Mouse (Mus musculus): Measurements from ENCODE around the gene Olfr707.
"Not testable (repeated sequence)": the region's sequence is repeated elsewhere in the genome, so short reads cannot be mapped to it uniquely, and the experiment has no call there.

Gene Olfr707

GRCm38 (mm10) chr7:106901141-106901540 lies at the start of gene Olfr707:
Olfr707 (minus strand) TSS chr7:106901241.
- not testable (repeated sequence) for DNase-seq (ENCODE audit: low read depth)

- no peak for DNase-seq (ENCODE audit: low read depth)
Measured at GRCm38 (mm10) chr7:106948212-106948611, 47.2 kb upstream of the Olfr707 start, which contains the start of gene Olfr710. Olfr710 (minus strand) TSS chr7:106948312.

- DNase-seq (ENCODE audit: low read depth), result no peak
Measured at GRCm38 (mm10) chr7:106932119-106932518, 31.1 kb upstream of the Olfr707 start, which contains the start of gene Olfr709-ps1. Olfr709-ps1 (minus strand) TSS chr7:106932219.

- not testable (repeated sequence) for DNase-seq (ENCODE audit: low read depth)
Measured at GRCm38 (mm10) chr7:106920961-106921360, 19.9 kb upstream of the Olfr707 start.

- DNase-seq (ENCODE audit: low read depth), result no peak
Measured at GRCm38 (mm10) chr7:106907676-106908075, 6.6 kb upstream of the Olfr707 start, which contains the start of gene Olfr1532-ps1. Olfr1532-ps1 (plus strand) TSS chr7:106908001.

- DNase-seq (ENCODE audit: low read depth), result no peak
Measured at GRCm38 (mm10) chr7:106888062-106888461, 13.0 kb downstream of the Olfr707 start, which contains the start of gene Olfr706. Olfr706 (minus strand) TSS chr7:106888162.

- DNase-seq (ENCODE audit: low read depth), result no peak
Measured at GRCm38 (mm10) chr7:106876791-106877190, 24.2 kb downstream of the Olfr707 start, which contains the start of gene Olfr705. Olfr705 (minus strand) TSS chr7:106876891.

- no peak for DNase-seq (ENCODE audit: low read depth)
Measured at GRCm38 (mm10) chr7:106862885-106863284, 38.2 kb downstream of the Olfr707 start, which contains the start of gene Olfr704. Olfr704 (plus strand) TSS chr7:106863185.

- no peak for DNase-seq (ENCODE audit: low read depth)
Measured at GRCm38 (mm10) chr7:106843060-106843459, 58.0 kb downstream of the Olfr707 start, which contains the start of gene Olfr703. Olfr703 (plus strand) TSS chr7:106843360.

Measured in c-Kit-positive CD71-negative TER-119-negative erythroid progenitor cells, embryonic 14.5 days (primary cell).